Mouse (Mus musculus): ENCODE data around the gene Abhd4. TPM values are rescaled to one million over a fixed set of nuclear protein-coding genes. Genes with fewer than 3 reads are reported as not detected.

The Abhd4 gene
- 3.1 and 24.7 TPM in 2 replicates for polyA plus RNA-seq (2012; ENCODE audit: low replicate concordance)

GRCm38 (mm10) chr14:54253741-54254291 lies at the start of gene Abhd4, which contains the start of gene Dad1:
Gene Abhd4, plus strand, starts transcription at chr14:54254188.
Gene Dad1, minus strand, starts transcription at chr14:54254104.

GRCm38 (mm10) chr14:54284839-54285238 lies 30.9 kb downstream of the Abhd4 start, which contains the start of gene Olfr49:
Gene Olfr49, minus strand, starts transcription at chr14:54284939.

Other genes starting within 250 kb of the Abhd4 start
- 37.1 and 63.9 TPM in 2 replicates for gene Dad1, start 84 bp upstream of the Abhd4 start, polyA plus RNA-seq (2012; ENCODE audit: low replicate concordance)
- not detected in 2 replicates for gene Olfr49, start 30.8 kb downstream of the Abhd4 start, polyA plus RNA-seq (2012; ENCODE audit: low replicate concordance)
- 143 and 225 TPM in 2 replicates for gene Oxa1l, start 106.6 kb downstream of the Abhd4 start, polyA plus RNA-seq (2012; ENCODE audit: low replicate concordance)
- gene Slc7a7, start 163.6 kb downstream of the Abhd4 start, polyA plus RNA-seq (2012; ENCODE audit: low replicate concordance): 8.1 and 14.1 TPM in 2 replicates
- gene Mrpl52, start 172.7 kb downstream of the Abhd4 start, polyA plus RNA-seq (2012; ENCODE audit: low replicate concordance): 1,477 and 3,957 TPM in 2 replicates
- 220 and 342 TPM in 2 replicates for gene Mmp14, start 177.4 kb downstream of the Abhd4 start, polyA plus RNA-seq (2012; ENCODE audit: low replicate concordance)
- 496 and 711 TPM in 2 replicates for gene Lrp10, start 209.9 kb downstream of the Abhd4 start, polyA plus RNA-seq (2012; ENCODE audit: low replicate concordance)
- gene Rem2, start 221.9 kb downstream of the Abhd4 start, polyA plus RNA-seq (2012; ENCODE audit: low replicate concordance): 1.6 and 2.7 TPM in 2 replicates